8 mouse cellular contexts compared by ENCODE assay signal in the genomic region with DNA sequence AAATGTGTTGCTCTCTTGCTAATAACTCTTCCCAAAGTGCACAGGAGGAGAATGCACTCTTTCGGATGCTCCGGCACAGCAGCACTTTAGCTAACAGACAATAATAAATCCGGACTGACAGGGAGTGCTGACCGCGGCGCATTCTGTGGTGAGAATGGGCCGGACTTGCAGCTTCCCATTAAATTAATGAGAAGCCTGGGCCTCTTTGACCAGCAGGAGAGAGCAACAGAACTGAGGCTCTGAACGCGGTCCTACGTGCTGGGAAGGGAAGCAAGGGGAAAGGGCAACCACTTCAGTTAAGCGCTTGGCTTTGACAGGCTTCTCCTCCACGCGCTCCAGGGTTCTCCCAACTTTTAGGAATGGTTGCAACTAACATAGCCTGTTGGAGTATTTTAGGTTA.
DNase-seq lines count a peak whose midpoint lies in the region; ATAC-seq and TF ChIP-seq lines count a peak whose summit lies in the region.

No protein-coding gene starts in this region.

- H3K9me3 ChIP-seq in hindbrain, embryonic 14.5 days (ENCODE audit: control insufficient read depth, low read length), result no peaks in the 10 kb centered on the region
- no peaks in the 10 kb centered on the region for H3K9me3 ChIP-seq in limb, embryonic 14.5 days (ENCODE audit: control insufficient read depth, low read length)

- H3K4me3 ChIP-seq in hindbrain, embryonic 14.5 days (replicated peaks; ENCODE audit: low read length), result no peak overlapping the region
- H3K4me3 ChIP-seq in limb, embryonic 14.5 days (replicated peaks; ENCODE audit: low read length), result no peak overlapping the region

- H3K4me2 ChIP-seq in hindbrain, embryonic 14.5 days (replicated peaks), result 0 out of 2 replicates have a peak overlapping the region, but pooled peaks have one; percentile 27
- peak overlapping the region; percentile 41 for H3K4me2 ChIP-seq in limb, embryonic 14.5 days (replicated peaks; ENCODE audit: low read depth, low read length, severe bottlenecking)

- intact Hi-C loops in left cerebral cortex, postnatal 10 days (cut with DNase I), result loop anchor here (5.0 to 10.0 kb wide), 2 partner anchors 1222 to 1269 kb away; no protein-coding TSS in a partner anchor

- H3K36me3 ChIP-seq in hindbrain, embryonic 14.5 days (replicated peaks; ENCODE audit: control insufficient read depth, insufficient read depth), result no peaks in the 10 kb centered on the region
- no peaks in the 10 kb centered on the region for H3K36me3 ChIP-seq in limb, embryonic 14.5 days (ENCODE audit: control insufficient read depth, insufficient read depth, low read length)

- TF ChIP-seq POLR2A in limb, embryonic 14.5 days (IDR thresholded peaks at IDR 0.05; ENCODE audit: borderline replicate concordance, extremely low read depth, insufficient read depth, insufficient read length), result no peak

- no peak overlapping the region for H3K27ac ChIP-seq in hindbrain, embryonic 14.5 days
- H3K27ac ChIP-seq in limb, embryonic 14.5 days (replicated peaks; ENCODE audit: low read depth, low read length), result no peak overlapping the region

- H3K27me3 ChIP-seq in hindbrain, embryonic 14.5 days (ENCODE audit: control insufficient read depth, insufficient read depth, low read length), result no peaks in the 10 kb centered on the region
- H3K27me3 ChIP-seq in limb, embryonic 14.5 days (ENCODE audit: control insufficient read depth, insufficient read depth, low read length), result no peaks in the 10 kb centered on the region

- WGBS in hindbrain, embryonic 14.5 days, result 17% methylated on average over 13 of the region's 13 CpGs
- 5% methylated on average over 13 of the region's 13 CpGs for WGBS in limb, embryonic 14.5 days

- no peak overlapping the region for H3K9ac ChIP-seq in hindbrain, embryonic 14.5 days
- H3K9ac ChIP-seq in limb, embryonic 14.5 days (ENCODE audit: low read depth, low read length, severe bottlenecking), result no peak overlapping the region

- no peak for ATAC-seq in hindbrain, embryonic 14.5 days (ENCODE audit: low FRiP score)
- ATAC-seq in limb, embryonic 14.5 days (ENCODE audit: low FRiP score, low read depth), result no peak

- H3K4me1 ChIP-seq in hindbrain, embryonic 14.5 days (replicated peaks; ENCODE audit: control insufficient read depth, insufficient read depth, low read length), result no peaks in the 10 kb centered on the region
- no peaks in the 10 kb centered on the region; the same call in 1 of the 2 replicates for H3K4me1 ChIP-seq in limb, embryonic 14.5 days (ENCODE audit: control insufficient read depth, insufficient read depth, low read length)

- peak; percentile 3 for DNase-seq in 3T3-L1 (ENCODE audit: low read depth, low spot score)
- DNase-seq in adrenal gland, postnatal 25 days, result peak; percentile 3
- DNase-seq in hindbrain, embryonic 14.5 days (ENCODE audit: low spot score), result no peak
- no peak for DNase-seq in limb, embryonic 14.5 days (ENCODE audit: low spot score)
- no peak for DNase-seq in thymus, postnatal 25 days
- no peak for DNase-seq in c-Kit-positive CD71-positive TER-119-positive erythroid progenitor cells, embryonic 14.5 days (ENCODE audit: low spot score)
- no peak for DNase-seq in left cerebral cortex, postnatal 10 days (ENCODE audit: extremely low spot score in 1 of 2, low spot score in 2 of 2)
- no peak for DNase-seq in layer of hippocampus, postnatal 36 days

Comparison
In these comparisons a context has a peak if more than half of its experiments do, and no peak if none do; other contexts are left out.
1. DNase-seq: peak in 3T3-L1 (single experiment) and adrenal gland, postnatal 25 days (single experiment); none in hindbrain, embryonic 14.5 days (single experiment), limb, embryonic 14.5 days (single experiment), thymus, postnatal 25 days (single experiment), c-Kit-positive CD71-positive TER-119-positive erythroid progenitor cells, embryonic 14.5 days (single experiment), left cerebral cortex, postnatal 10 days (0 of 2) and layer of hippocampus, postnatal 36 days (0 of 2).